Mouse (Mus musculus) ovary, postnatal 10 days (tissue): ENCODE data around the gene Fgf3.
"Not testable (repeated sequence)": the region's sequence is repeated elsewhere in the genome, so short reads cannot be mapped to it uniquely, and the experiment has no call there.

Experiments
- DNase-seq: peaks from one replicate; pipeline ENCODE4 v3.0.0; 2022; ENCODE audit warnings: low spot score

The Fgf3 gene

GRCm38 (mm10) chr7:144857826-144858342, 20.0 kb downstream of the Fgf3 start:
- DNase-seq = no peak

- no peak for DNase-seq
Measured at GRCm38 (mm10) chr7:144858702-144859101, 20.8 kb downstream of the Fgf3 start.

- DNase-seq = no peak
Measured at GRCm38 (mm10) chr7:144861056-144861768, 23.3 kb downstream of the Fgf3 start.

GRCm38 (mm10) chr7:144861769-144862070, 23.8 kb downstream of the Fgf3 start:
- no peak for DNase-seq

- DNase-seq = no peak
Measured at GRCm38 (mm10) chr7:144862126-144862525, 24.2 kb downstream of the Fgf3 start.

GRCm38 (mm10) chr7:144862712-144863111, 24.8 kb downstream of the Fgf3 start:
- DNase-seq = no peak

GRCm38 (mm10) chr7:144863196-144863595, 25.3 kb downstream of the Fgf3 start:
- DNase-seq = no peak

- no peak for DNase-seq
Measured at GRCm38 (mm10) chr7:144864160-144864670, 26.3 kb downstream of the Fgf3 start.

- no peak for DNase-seq
Measured at GRCm38 (mm10) chr7:144867161-144867560, 29.3 kb downstream of the Fgf3 start.

- DNase-seq = no peak
Measured at GRCm38 (mm10) chr7:144867602-144868001, 29.7 kb downstream of the Fgf3 start.

GRCm38 (mm10) chr7:144872420-144872819, 34.5 kb downstream of the Fgf3 start:
- no peak for DNase-seq

GRCm38 (mm10) chr7:144873160-144873559, 35.3 kb downstream of the Fgf3 start:
- DNase-seq = no peak

GRCm38 (mm10) chr7:144874226-144874625, 36.3 kb downstream of the Fgf3 start:
- no peak for DNase-seq

- DNase-seq = no peak
Measured at GRCm38 (mm10) chr7:144878401-144878800, 40.5 kb downstream of the Fgf3 start.

GRCm38 (mm10) chr7:144883106-144883505, 45.2 kb downstream of the Fgf3 start:
- no peak for DNase-seq

- DNase-seq = no peak
Measured at GRCm38 (mm10) chr7:144887672-144888071, 49.8 kb downstream of the Fgf3 start.

- no peak for DNase-seq
Measured at GRCm38 (mm10) chr7:144888564-144889299, 50.8 kb downstream of the Fgf3 start.

- not testable (repeated sequence) for DNase-seq
Measured at GRCm38 (mm10) chr7:144890661-144891060, 52.8 kb downstream of the Fgf3 start.

GRCm38 (mm10) chr7:144891863-144892262, 54.0 kb downstream of the Fgf3 start:
- no peak for DNase-seq

GRCm38 (mm10) chr7:144892322-144892721, 54.4 kb downstream of the Fgf3 start:
- no peak for DNase-seq
